Mouse (Mus musculus) bone marrow macrophage, adult 2 months (primary cell): ENCODE data around the gene Gm20388. TPM values are rescaled to one million over a fixed set of nuclear protein-coding genes. Genes with fewer than 3 reads are reported as not detected.
A peak's percentile ranks its signal among the peaks of the same experiment; 100 is the strongest.
"Not testable (repeated sequence)": the region's sequence is repeated elsewhere in the genome, so short reads cannot be mapped to it uniquely, and the experiment has no call there.

ENCODE experiments used
- H3K27ac ChIP-seq: 2 replicates; pipeline ENCODE4 v1.5.1; 2012; ENCODE audit warnings: low read depth, low read length; ENCODE audit not compliant: insufficient read depth
- H3K4me1 ChIP-seq: 2 replicates; pipeline ENCODE4 v1.6.1; 2012; ENCODE audit warnings: low read length; ENCODE audit not compliant: control insufficient read depth, insufficient read depth
- H3K4me3 ChIP-seq: 2 replicates; pipeline ENCODE4 v1.5.1; 2012; ENCODE audit warnings: mild to moderate bottlenecking, low read length, moderate library complexity; ENCODE audit not compliant: insufficient read depth
- CTCF ChIP-seq: IDR thresholded peaks from 2 replicates; pipeline ENCODE4 v1.5.1; 2012; ENCODE audit warnings: low read depth, mild to moderate bottlenecking, low read length, moderate library complexity
- POLR2A ChIP-seq: IDR thresholded peaks from 2 replicates; pipeline ENCODE4 v1.6.1; 2012; ENCODE audit warnings: mild to moderate bottlenecking, low read depth, low read length, borderline replicate concordance
- polyA plus RNA-seq: library from polyadenylated mRNA; stranded (reverse); fragments of >200 nt; gene quantifications from 2 replicates; pipeline ENCODE4 v1.2.4, GENCODE M21; 2012; ENCODE audit not compliant: missing spikeins, insufficient read depth, insufficient read length

Gene Gm20388
- polyA plus RNA-seq, 1 experiment = 32.7 TPM

DNA sequence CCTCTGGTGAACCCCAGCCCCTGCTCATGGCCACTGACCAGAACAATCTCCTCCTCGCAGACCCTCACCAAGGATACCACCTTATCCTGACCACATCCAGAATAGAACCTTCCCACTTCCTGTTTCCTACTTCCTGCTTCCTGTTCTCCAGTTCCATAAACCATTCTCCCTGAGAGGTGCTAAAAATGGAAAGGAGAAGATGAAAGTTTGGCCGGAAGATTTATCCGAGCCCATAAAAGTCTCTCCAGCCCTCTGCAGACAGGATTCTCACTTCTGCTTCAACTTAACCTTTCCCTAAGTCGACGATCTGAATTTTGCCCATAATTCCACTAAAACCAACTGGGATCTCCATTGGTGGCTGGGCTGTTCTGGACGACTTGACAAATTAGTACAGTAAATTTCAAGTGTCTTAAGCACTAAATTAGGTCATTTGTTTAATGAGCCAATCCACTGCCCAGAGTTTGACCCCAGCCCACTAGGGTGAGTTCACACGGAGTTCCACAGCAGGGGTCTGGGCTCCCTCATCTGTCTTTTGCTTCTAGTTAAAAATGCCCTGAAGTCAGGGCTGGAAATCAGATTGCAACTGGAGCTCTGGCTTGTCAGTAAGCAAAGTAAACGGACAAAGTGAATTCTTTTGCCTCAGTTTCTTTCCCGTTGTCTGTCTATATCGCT is 1391.5 kb downstream of the Gm20388 start:
- peaks cover 20% of the 10 kb centered on the region for H3K4me1 ChIP-seq
- no peak overlapping the region for H3K27ac ChIP-seq
- TF ChIP-seq CTCF = no peak
- TF ChIP-seq POLR2A = no peak
- H3K4me3 ChIP-seq = 0 out of 2 replicates have a peak overlapping the region, but pooled peaks have one; percentile 1

DNA sequence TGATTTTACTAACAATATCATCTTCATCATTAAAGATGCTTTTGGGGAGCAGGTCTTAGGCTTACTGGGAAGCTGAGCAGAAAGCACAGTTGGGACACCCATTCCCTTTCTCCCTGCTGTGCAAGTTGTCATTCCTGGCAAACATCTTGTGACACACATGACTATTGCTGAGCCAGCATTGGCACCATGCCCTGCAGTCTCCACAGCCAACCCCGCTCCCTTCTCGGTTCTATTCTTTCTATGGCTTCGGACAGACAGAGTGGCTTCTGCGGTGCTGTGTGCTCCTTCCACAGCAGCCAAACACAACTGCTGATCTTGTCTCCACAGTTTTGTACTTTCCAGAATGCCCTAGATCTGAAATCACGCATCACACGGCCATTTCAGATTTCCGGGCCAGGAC is 1397.1 kb downstream of the Gm20388 start:
- Histone ChIP-seq H3K4me3 (no peak overlapping the region), H3K4me1 (peaks cover 7% of the 10 kb centered on the region), H3K27ac (no peak overlapping the region)
- TF ChIP-seq POLR2A (no peak), CTCF (no peak)

DNA sequence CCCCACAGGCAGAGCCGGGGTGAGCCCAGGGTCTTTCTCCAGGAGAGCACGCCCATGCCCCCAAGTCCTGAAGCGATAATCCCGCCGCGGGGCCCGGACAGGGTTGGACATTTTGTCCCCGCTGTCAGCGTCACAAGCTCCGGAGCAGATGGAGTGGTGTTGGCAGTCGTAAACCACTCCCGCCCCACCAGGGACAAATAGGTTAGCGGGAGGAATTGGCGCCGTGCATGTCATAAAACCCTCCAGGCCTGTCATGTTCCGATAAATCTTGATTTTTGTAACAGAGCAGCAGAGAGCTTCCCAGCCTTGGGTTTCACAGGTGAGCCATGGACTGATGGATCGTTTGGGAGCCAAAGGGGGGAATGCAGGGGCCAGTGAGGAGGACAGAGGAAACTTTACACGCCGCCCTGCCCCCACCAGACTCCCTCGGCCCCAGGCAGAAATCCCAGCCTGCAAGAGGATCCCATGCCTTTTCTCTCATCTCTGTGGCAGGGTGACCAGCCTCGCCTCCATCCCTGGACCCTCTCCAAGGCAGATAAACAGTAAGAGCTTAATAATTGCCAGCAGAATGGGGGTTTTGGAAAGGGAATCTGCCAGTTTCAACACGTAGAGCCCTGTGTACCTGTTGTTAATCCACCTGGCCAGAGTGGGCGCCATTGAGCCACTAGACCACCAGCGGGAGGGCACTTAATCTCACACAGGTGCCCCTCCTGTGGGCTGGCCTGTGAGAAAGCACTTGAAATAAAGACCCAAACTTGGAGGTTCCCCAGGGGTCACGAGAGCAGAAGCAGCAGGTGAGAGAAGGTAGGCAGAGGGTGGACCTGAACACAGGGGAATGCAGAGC is 1400.6 kb downstream of the Gm20388 start:
- Histone ChIP-seq H3K4me3 (no peak overlapping the region), H3K27ac (no peak overlapping the region), H3K4me1 (peaks cover under 1% of the 10 kb centered on the region)
- no peak for TF ChIP-seq CTCF
- no peak for TF ChIP-seq POLR2A

DNA sequence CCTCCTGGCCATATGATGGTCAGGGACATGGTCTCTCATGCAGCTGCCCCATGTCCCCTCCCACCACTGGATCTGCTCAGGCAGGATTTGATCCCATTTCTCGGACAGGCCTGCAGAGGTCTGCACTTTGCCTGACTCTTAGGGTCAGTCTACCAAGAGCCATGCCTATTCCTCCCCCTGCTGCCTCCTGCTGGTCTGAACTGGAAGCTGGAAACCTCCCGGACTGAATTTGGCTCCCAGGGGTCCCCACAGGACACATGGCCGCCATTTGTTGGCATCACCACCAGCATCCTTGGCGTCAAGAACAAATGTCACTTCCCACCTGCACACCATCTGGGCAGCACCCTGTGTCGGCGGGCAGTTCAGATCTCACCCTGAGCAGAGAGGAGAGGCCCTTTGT is 1402.8 kb downstream of the Gm20388 start:
- TF ChIP-seq CTCF (no peak), POLR2A (no peak)
- Histone ChIP-seq H3K4me3 (no peak overlapping the region), H3K27ac (no peak overlapping the region), H3K4me1 (no peaks in the 10 kb centered on the region)

DNA sequence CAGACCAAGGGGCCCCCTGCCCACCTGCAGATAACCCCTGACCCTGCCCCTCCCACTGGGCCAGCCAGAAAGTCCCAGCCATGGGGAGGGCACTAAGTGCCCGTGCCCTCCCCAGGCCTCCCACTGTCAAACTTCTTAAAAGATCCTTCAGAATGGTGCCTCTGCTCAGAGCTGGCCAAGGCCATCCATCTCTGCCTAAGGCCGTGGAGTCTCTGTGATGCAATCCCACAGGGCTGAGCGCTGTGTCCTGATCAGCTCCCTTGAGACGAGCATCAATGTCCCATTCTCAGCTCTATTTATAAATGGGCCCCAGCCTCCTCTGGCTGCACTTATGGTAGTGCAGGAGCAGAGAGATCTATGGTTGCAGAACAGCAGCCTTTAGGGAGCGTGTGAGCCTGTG is 1403.4 kb downstream of the Gm20388 start:
- TF ChIP-seq POLR2A = no peak
- TF ChIP-seq CTCF = no peak
- Histone ChIP-seq H3K27ac (no peak overlapping the region), H3K4me1 (no peaks in the 10 kb centered on the region), H3K4me3 (no peak overlapping the region)

DNA sequence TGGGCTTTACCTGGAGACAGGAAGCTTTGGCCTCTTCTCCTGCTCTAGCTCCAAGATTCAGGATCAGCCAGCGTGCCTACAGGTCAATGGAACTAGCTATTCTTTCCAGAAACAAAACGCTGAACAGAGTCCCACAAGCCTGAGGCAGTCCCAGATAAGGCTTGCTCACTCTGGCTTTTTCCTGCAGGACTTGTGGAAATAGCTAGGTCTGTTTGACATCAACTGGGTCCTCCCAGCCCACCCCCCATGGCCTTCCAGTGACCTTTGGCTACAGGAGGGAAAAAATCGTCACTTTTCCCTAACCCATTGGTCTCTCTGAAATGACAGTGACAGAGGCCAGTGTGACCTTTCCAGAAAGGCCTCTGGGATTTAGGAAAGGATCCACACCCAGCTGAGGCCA is 1404.9 kb downstream of the Gm20388 start:
- TF ChIP-seq CTCF (no peak), POLR2A (no peak)
- Histone ChIP-seq H3K27ac (no peak overlapping the region), H3K4me1 (no peaks in the 10 kb centered on the region), H3K4me3 (no peak overlapping the region)

DNA sequence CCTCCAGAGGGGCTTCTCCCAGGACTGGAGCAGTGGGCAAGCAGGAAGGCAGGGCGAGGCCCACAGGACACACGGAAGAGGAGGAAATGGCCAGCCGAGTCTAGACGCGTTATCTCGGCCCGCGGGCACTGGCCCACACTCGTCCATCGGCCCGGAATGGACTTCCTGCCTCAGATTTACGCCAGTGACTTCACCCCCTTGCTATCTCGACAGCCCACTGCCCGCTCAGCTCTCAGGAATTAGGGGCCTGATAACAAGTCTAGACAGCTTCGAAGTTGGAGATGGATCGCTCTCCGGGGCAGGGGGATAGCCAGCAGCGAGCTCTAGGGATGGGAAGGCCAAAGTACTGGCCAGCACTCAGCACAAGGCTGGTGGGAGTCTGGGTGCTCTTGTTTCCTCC is 1405.4 kb downstream of the Gm20388 start:
- Histone ChIP-seq H3K4me3 (no peak overlapping the region), H3K4me1 (no peaks in the 10 kb centered on the region), H3K27ac (no peak overlapping the region)
- no peak for TF ChIP-seq CTCF
- TF ChIP-seq POLR2A = no peak

DNA sequence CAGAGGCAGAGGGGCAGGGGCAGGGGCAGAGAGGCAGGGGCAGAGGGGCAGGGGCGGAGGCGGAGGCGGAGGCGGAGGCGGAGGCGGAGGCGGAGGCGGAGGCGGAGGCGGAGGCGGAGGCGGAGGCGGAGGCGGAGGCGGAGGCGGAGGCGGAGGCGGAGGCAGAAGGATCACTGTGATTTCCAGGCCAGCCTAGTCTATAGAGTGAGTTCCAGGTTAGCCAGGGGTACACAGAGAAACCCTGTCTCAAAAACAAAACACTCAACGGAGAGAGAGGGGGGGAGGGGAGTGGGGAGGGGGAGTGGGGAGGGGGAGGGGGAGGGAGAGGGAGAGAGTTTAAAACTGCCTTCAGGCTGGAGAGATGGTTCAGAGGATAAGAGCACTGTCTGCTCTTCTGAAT is 1408.1 kb downstream of the Gm20388 start:
- not testable (repeated sequence) for H3K4me3 ChIP-seq, H3K4me1 ChIP-seq, H3K27ac ChIP-seq

DNA sequence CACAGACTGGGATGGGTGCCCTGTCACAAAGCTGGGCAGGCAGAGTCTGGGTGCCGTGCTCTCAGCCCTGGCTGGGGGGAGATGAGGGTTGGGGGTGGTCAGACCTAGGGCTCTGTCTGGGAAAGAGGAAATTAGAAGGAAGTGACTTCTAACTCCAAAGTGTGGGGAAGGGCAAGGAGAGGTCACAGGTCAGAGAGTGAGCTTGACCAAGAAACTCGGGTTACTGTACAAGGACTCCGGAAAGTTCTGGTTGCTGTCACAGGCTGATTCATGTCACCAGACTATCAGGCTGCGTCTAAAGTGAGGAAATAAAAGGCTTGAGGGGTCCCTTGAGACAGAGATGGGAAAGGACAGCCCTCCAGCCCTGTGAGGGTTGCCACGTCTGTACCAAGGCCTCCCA is 1408.8 kb downstream of the Gm20388 start:
- no peak for TF ChIP-seq CTCF
- Histone ChIP-seq H3K27ac (no peak overlapping the region), H3K4me3 (no peak overlapping the region), H3K4me1 (no peaks in the 10 kb centered on the region)

DNA sequence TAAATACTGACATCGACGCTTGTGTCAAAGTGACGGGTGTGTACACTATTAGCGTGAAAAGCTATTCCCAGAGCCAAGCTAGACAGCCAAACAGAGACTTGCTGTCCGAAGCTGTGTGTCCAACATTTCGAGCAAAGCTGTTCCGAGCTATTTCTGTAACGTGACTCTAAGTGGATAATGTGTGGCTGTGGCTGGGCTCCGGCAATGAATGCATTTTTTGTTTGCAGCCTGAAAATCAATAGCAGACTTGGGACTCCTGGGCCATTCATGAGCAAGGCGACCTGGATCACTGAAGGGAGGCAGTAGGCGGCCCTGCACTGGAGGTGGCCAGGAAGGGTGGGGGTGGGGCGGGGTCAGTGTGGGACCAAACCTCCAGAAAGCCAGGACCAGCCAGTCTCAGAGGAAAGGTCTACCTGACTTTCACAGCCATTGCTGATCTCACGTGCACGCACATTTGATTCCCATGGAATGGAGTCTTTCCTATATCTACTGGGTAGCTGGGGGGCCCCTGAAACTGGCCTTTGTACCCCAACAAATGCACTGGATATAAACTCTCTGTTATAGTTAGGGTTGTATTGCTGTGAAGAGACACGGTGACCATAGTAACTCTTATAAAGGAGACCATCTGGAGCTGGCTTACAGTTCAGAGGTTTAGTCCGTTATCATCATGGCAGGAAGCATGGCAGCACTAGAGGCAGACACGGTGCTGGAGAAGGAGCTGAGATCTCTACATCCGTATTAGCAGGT is 1415.7 kb downstream of the Gm20388 start:
- Histone ChIP-seq H3K4me3 (no peak overlapping the region), H3K4me1 (no peaks in the 10 kb centered on the region), H3K27ac (no peak overlapping the region)
- no peak for TF ChIP-seq POLR2A
- no peak for TF ChIP-seq CTCF
